Mouse (Mus musculus) megakaryocyte progenitor cell, adult 5-6 weeks (primary cell): ENCODE results near the gene Esr1. TPM values are rescaled to one million over a fixed set of nuclear protein-coding genes. Genes with fewer than 3 reads are reported as not detected.

ENCODE experiments used
- ATAC-seq: replicated peaks from 2 replicates; pipeline ENCODE4 v1.8.0; 2016; ENCODE audit warnings: mild to moderate bottlenecking, moderate TSS enrichment, inconsistent platforms; ENCODE audit not compliant: poor library complexity
- total RNA-seq, 2 experiments: library from RNA; stranded (forward) in 1 of 2; stranded (reverse) in 1 of 2; fragments of 157-497, 149-512 nt in 1 of 2; fragments of 200-1000 nt in 1 of 2; gene quantifications; 2 replicates each; pipeline versions ENCODE4 v1.2.3 to v1.2.4; 2015 to 2017

Esr1 gene
- total RNA-seq, 2 experiments from 2014 or later = 9.5 to 16.2 TPM

GRCm38 (mm10) chr10:4971586-4971985 lies 360.2 kb downstream of the Esr1 start:
- no peak for ATAC-seq

GRCm38 (mm10) chr10:4972026-4972425 lies 360.6 kb downstream of the Esr1 start:
- no peak for ATAC-seq

- no peak for ATAC-seq
These were observed 362.9 kb downstream of the Esr1 start for GRCm38 (mm10) chr10:4974246-4974645.

- ATAC-seq = no peak
These were observed 365.2 kb downstream of the Esr1 start for GRCm38 (mm10) chr10:4976557-4976956.

GRCm38 (mm10) chr10:4977374-4977773 lies 366.0 kb downstream of the Esr1 start:
- ATAC-seq = peak; percentile 73

- no peak for ATAC-seq
These were observed 372.5 kb downstream of the Esr1 start for GRCm38 (mm10) chr10:4983919-4984318.

GRCm38 (mm10) chr10:4993802-4994201 lies 382.4 kb downstream of the Esr1 start:
- ATAC-seq = peak; percentile 49

GRCm38 (mm10) chr10:4996592-4996991 lies 385.2 kb downstream of the Esr1 start:
- peak; percentile 80 for ATAC-seq

GRCm38 (mm10) chr10:5008795-5009366 lies 397.5 kb downstream of the Esr1 start:
- no peak for ATAC-seq

GRCm38 (mm10) chr10:5012004-5012403 lies 400.6 kb downstream of the Esr1 start:
- no peak for ATAC-seq

- ATAC-seq = no peak
These were observed 403.6 kb downstream of the Esr1 start for GRCm38 (mm10) chr10:5014976-5015375.

- no peak for ATAC-seq
These were observed 405.8 kb downstream of the Esr1 start for GRCm38 (mm10) chr10:5017148-5017547.

- ATAC-seq = no peak
These were observed 414.5 kb downstream of the Esr1 start for GRCm38 (mm10) chr10:5025906-5026305.

GRCm38 (mm10) chr10:5027208-5027607 lies 415.8 kb downstream of the Esr1 start:
- no peak for ATAC-seq

GRCm38 (mm10) chr10:5028301-5028700 lies 416.9 kb downstream of the Esr1 start:
- no peak for ATAC-seq

- no peak for ATAC-seq
These were observed 417.8 kb downstream of the Esr1 start for GRCm38 (mm10) chr10:5029161-5029560.

GRCm38 (mm10) chr10:5029883-5030282 lies 418.5 kb downstream of the Esr1 start:
- no peak for ATAC-seq

GRCm38 (mm10) chr10:5032192-5033048 lies 421.0 kb downstream of the Esr1 start:
- no peak for ATAC-seq

GRCm38 (mm10) chr10:5041254-5041653 lies 429.9 kb downstream of the Esr1 start:
- no peak for ATAC-seq

- ATAC-seq = peak; percentile 87
These were observed 433.1 kb downstream of the Esr1 start for GRCm38 (mm10) chr10:5044481-5044880.

- ATAC-seq = no peak
These were observed 433.8 kb downstream of the Esr1 start for GRCm38 (mm10) chr10:5045213-5045612.

GRCm38 (mm10) chr10:5045671-5046070 lies 434.3 kb downstream of the Esr1 start:
- 0 out of 2 replicates have a peak, but pooled peaks have one; percentile 42 for ATAC-seq
